Mouse (Mus musculus) megakaryocyte, embryonic 14.5 days (primary cell): ENCODE measurements at regions not wholly inside any gene's neighbourhood (a gene's known extent, or its start where the extent isn't known, plus 50 kb on each side); places are given as distances from the start of the nearest gene placed in this dataset.

Experiments used
- FLI1 ChIP-seq: IDR thresholded peaks from 2 replicates; pipeline ENCODE4 v1.6.1; 2012; ENCODE audit warnings: low read length, inconsistent platforms, mixed read lengths
- GATA1 ChIP-seq: IDR thresholded peaks from 3 replicates; pipeline ENCODE4 v1.6.1; 2012; ENCODE audit warnings: mixed read lengths, low read length, inconsistent platforms, borderline replicate concordance

DNA sequence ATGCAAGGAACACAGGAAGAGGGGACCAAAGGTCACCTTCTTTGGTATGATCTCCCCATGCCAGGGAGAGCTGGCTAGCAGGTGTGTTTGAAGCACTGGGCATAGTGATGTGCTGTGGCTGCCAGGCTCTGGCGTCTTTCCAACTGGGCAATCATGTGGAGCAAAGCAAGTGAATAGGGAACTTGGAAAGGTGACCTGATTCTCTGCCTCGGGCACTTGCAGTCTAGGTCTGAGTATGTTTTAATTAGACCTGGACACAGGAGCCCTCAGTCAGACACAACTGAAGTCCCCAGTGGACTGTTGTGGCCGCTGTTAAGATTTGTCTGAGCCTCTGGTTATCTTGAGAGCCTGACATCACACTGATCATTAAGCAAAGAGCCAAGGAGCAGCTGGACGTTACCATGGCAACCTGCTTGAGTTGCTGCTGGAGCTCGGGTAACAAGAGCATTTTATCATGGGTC lies 153.8 kb upstream of the Ccdc122 start:
- no peak for TF ChIP-seq GATA1
- TF ChIP-seq FLI1, result no peak
